Mouse (Mus musculus): ENCODE measurements around the gene Numbl. TPM values are rescaled to one million over a fixed set of nuclear protein-coding genes. Genes with fewer than 3 reads are reported as not detected.
A peak's percentile ranks its signal among the peaks of the same experiment; 100 is the strongest.
"Not testable (repeated sequence)": the region's sequence is repeated elsewhere in the genome, so short reads cannot be mapped to it uniquely, and the experiment has no call there.

Gene Numbl
- polyA plus RNA-seq, 1 experiment from 2014 or later: 25.3 TPM

DNA sequence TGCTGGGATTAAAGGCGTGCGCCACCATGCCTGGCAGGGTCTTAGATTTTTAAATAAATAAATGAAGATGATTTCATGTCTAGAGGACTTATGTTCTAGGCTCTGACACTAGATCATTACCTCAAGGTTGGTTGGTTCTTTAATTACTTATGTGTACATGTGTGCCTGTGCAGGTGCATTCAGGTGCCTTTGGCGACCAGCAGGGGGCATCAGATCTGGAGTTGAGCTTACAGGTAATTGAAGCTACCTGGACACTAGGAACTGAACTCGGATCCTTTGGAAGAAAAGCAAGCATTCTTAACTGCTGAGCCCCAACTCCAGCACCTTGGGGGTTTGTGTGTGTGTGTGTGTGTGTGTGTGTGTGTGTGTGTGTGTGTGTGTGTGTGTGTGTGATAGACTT lies 27.5 kb upstream of the Numbl start:
- H3K27ac ChIP-seq: no peak overlapping the region
- H3K27me3 ChIP-seq: no peaks in the 10 kb centered on the region
- no peak overlapping the region for H3K4me3 ChIP-seq (replicated peaks)
- H3K9me3 ChIP-seq: no peaks in the 10 kb centered on the region
- no peak for ATAC-seq (ENCODE audit: insufficient number of reproducible peaks, insufficient read depth, low FRiP score, low TSS enrichment, low read depth)
- 79% methylated on average over 4 of the region's 4 CpGs for WGBS
- no peaks in the 10 kb centered on the region for H3K36me3 ChIP-seq
- no peak overlapping the region for H3K4me2 ChIP-seq
- H3K9ac ChIP-seq (replicated peaks): no peak overlapping the region
- peaks cover 39% of the 10 kb centered on the region for H3K4me1 ChIP-seq (replicated peaks)

GRCm38 (mm10) chr7:27231693-27232331 lies 26.4 kb upstream of the Numbl start:
- Histone ChIP-seq H3K36me3 (no peaks in the 10 kb centered on the region), H3K27me3 (no peaks in the 10 kb centered on the region), H3K4me3 (replicated peaks) (no peak overlapping the region), H3K4me1 (replicated peaks) (peaks cover 29% of the 10 kb centered on the region), H3K27ac (0 out of 2 replicates have a peak overlapping the region, but pooled peaks have one; percentile 7), H3K9me3 (no peaks in the 10 kb centered on the region), H3K9ac (replicated peaks) (no peak overlapping the region), H3K4me2 (no peak overlapping the region)
- ATAC-seq (ENCODE audit: insufficient number of reproducible peaks, insufficient read depth, low FRiP score, low TSS enrichment, low read depth): no peak
- WGBS: 81% methylated on average over 7 of the region's 7 CpGs

DNA sequence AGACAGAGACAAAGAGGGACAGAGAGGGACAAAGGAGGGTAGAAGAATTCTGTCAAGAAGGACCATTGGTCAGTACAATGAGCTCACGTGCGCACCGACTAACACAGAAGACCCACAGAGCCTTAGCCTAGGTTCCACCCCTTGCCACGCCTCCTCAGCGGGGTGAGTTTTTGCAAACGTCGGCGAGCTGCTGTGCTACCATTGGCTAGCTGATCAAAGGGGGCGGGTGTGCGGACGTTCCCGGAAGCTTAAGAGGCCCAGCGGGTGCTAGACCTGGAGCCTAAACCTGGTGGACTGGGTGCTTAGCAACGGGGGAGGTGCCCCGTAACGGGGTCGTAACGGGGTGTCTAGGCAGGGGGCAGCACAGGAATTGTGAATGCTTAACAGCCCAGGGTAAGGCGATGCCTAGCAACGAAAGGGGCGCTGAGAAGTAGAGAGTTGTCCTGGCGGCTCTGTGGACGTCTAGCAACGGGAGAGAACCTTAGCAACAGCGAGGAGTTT lies 25.4 kb upstream of the Numbl start, which contains the start of gene Coq8b:
Coq8b (plus strand) TSS at position 243 of the 501 bp plus-strand sequence.
- peaks cover 19% of the 10 kb centered on the region for H3K4me1 ChIP-seq (replicated peaks)
- peak within 1 kb of the TSS; percentile 47 for H3K4me3 ChIP-seq (replicated peaks)
- under 1% methylated on average over 25 of the region's 25 CpGs for WGBS
- H3K9ac ChIP-seq (replicated peaks): peak within 1 kb of the TSS; percentile 63
- H3K27ac ChIP-seq: peak within 1 kb of the TSS; percentile 84
- peak; percentile 93 for ATAC-seq (ENCODE audit: insufficient number of reproducible peaks, insufficient read depth, low FRiP score, low TSS enrichment, low read depth)
- peak within 1 kb of the TSS; percentile 74 for H3K4me2 ChIP-seq
- H3K36me3 ChIP-seq: no peaks in the 10 kb centered on the region
- no peaks in the 10 kb centered on the region for H3K9me3 ChIP-seq
- H3K27me3 ChIP-seq: no peaks in the 10 kb centered on the region

DNA sequence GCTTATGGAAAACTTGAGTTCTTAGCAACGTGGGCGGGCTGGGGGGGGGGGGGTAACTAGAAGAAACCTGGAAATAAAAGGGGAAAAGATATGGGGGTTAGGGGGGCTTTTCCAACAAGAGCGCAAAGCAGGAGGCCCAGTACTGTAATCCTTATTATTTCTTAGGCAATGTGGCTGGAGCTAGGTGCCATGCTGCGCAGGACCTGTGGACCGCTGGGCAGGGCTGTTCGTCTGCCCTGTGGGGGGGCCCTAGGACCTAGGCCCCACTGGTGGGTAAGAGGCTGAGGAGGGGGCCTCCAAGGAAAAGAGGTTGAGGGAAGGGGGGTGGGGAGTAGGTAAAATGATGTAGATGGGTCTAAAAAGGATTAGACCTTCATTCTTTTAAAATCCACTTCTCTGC lies 24.9 kb upstream of the Numbl start:
- Histone ChIP-seq H3K4me3 (replicated peaks) (peak overlapping the region; percentile 47), H3K27me3 (no peaks in the 10 kb centered on the region), H3K9me3 (no peaks in the 10 kb centered on the region), H3K4me2 (peak overlapping the region; percentile 74), H3K4me1 (replicated peaks) (peaks cover 19% of the 10 kb centered on the region), H3K36me3 (no peaks in the 10 kb centered on the region), H3K9ac (replicated peaks) (peak overlapping the region; percentile 63), H3K27ac (peak overlapping the region; percentile 84)
- no peak for ATAC-seq (ENCODE audit: insufficient number of reproducible peaks, insufficient read depth, low FRiP score, low TSS enrichment, low read depth)
- 8% methylated on average over 6 of the region's 6 CpGs for WGBS

- Histone ChIP-seq H3K4me2 (no peak overlapping the region), H3K9me3 (no peaks in the 10 kb centered on the region), H3K27me3 (no peaks in the 10 kb centered on the region), H3K4me1 (replicated peaks) (peaks cover 14% of the 10 kb centered on the region), H3K9ac (replicated peaks) (no peak overlapping the region), H3K36me3 (peaks cover 11% of the 10 kb centered on the region), H3K4me3 (replicated peaks) (no peak overlapping the region), H3K27ac (no peak overlapping the region)
- 76% methylated on average over 2 of the region's 2 CpGs for WGBS
- ATAC-seq (ENCODE audit: insufficient number of reproducible peaks, insufficient read depth, low FRiP score, low TSS enrichment, low read depth): no peak
Observed at GRCm38 (mm10) chr7:27235726-27236125, 22.5 kb upstream of the Numbl start.

DNA sequence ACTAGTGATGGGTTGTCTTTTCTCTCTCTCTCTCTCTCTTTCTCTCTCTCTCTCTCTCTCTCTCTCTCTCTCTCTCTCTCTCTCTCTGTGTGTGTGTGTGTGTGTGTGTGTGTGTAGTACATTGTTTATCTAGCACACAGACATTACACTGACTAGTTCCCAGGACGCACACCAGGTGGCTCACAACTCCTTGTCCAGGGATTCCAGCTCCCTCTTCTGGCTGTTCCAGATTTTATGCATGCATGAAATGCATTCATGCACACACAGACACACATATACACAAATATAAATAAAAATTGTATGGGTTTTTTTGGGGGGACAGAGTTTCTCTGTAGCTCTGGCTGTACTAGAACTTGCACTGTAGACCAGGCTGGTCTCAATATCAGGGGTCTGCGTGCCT lies 20.7 kb upstream of the Numbl start:
- Histone ChIP-seq H3K36me3 (peaks cover 28% of the 10 kb centered on the region), H3K4me2 (no peak overlapping the region), H3K9me3 (no peaks in the 10 kb centered on the region), H3K27ac (no peak overlapping the region), H3K27me3 (no peaks in the 10 kb centered on the region), H3K4me3 (replicated peaks) (no peak overlapping the region), H3K9ac (replicated peaks) (no peak overlapping the region), H3K4me1 (replicated peaks) (peaks cover 12% of the 10 kb centered on the region)
- WGBS: 89% methylated on average over 2 of the region's 2 CpGs
- no peak for ATAC-seq (ENCODE audit: insufficient number of reproducible peaks, insufficient read depth, low FRiP score, low TSS enrichment, low read depth)

GRCm38 (mm10) chr7:27238568-27238967 lies 19.7 kb upstream of the Numbl start:
- Histone ChIP-seq H3K27ac (no peak overlapping the region), H3K4me1 (replicated peaks) (peaks cover 8% of the 10 kb centered on the region), H3K9ac (replicated peaks) (no peak overlapping the region), H3K4me2 (no peak overlapping the region), H3K4me3 (replicated peaks) (no peak overlapping the region), H3K36me3 (peaks cover 37% of the 10 kb centered on the region), H3K27me3 (no peaks in the 10 kb centered on the region), H3K9me3 (no peaks in the 10 kb centered on the region)
- ATAC-seq (ENCODE audit: insufficient number of reproducible peaks, insufficient read depth, low FRiP score, low TSS enrichment, low read depth): no peak
- WGBS: 91% methylated on average over 5 of the region's 5 CpGs

DNA sequence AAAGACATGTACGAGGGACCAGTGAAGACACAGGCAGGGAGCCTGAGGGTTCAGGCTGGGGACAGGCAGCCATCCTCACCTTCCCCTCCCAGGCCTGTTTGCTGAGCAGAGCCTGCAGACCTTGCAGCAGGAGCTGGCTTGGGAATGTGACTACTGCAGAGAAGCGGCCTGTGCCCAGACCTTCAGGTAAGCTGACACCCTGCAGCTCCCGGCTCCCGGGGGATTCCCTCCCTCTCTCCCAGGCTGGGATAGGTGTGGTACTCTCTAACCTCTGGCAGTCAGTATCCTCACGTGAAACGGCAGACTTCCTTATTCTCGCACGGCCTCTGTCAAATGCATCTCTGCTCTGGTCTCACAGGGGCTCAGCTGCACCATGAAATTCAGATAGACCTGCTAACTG lies 15.0 kb upstream of the Numbl start:
- peaks cover 61% of the 10 kb centered on the region for H3K36me3 ChIP-seq
- no peak overlapping the region for H3K4me3 ChIP-seq (replicated peaks)
- no peak overlapping the region for H3K27ac ChIP-seq
- H3K9ac ChIP-seq (replicated peaks): 0 out of 2 replicates have a peak overlapping the region, but pooled peaks have one; percentile 27
- 50% methylated on average over 8 of the region's 8 CpGs for WGBS
- no peaks in the 10 kb centered on the region for H3K27me3 ChIP-seq
- no peaks in the 10 kb centered on the region for H3K9me3 ChIP-seq
- H3K4me2 ChIP-seq: no peak overlapping the region
- ATAC-seq (ENCODE audit: insufficient number of reproducible peaks, insufficient read depth, low FRiP score, low TSS enrichment, low read depth): no peak
- no peaks in the 10 kb centered on the region for H3K4me1 ChIP-seq (replicated peaks)

GRCm38 (mm10) chr7:27244088-27244487 lies 14.1 kb upstream of the Numbl start:
- 82% methylated on average over 2 of the region's 2 CpGs for WGBS
- not testable (repeated sequence) for H3K27ac ChIP-seq; H3K4me2 ChIP-seq; H3K9ac ChIP-seq (replicated peaks); H3K4me3 ChIP-seq (replicated peaks); H3K27me3 ChIP-seq; H3K9me3 ChIP-seq; ATAC-seq (ENCODE audit: insufficient number of reproducible peaks, insufficient read depth, low FRiP score, low TSS enrichment, low read depth); H3K4me1 ChIP-seq (replicated peaks)
- H3K36me3 ChIP-seq: peaks cover 61% of the 10 kb centered on the region

- H3K4me3 ChIP-seq (replicated peaks): no peak overlapping the region
- no peaks in the 10 kb centered on the region for H3K27me3 ChIP-seq
- WGBS: 92% methylated on average over 2 of the region's 2 CpGs
- no peaks in the 10 kb centered on the region for H3K4me1 ChIP-seq (replicated peaks)
- H3K27ac ChIP-seq: no peak overlapping the region
- H3K9ac ChIP-seq (replicated peaks): no peak overlapping the region
- ATAC-seq (ENCODE audit: insufficient number of reproducible peaks, insufficient read depth, low FRiP score, low TSS enrichment, low read depth): no peak
- peaks cover 37% of the 10 kb centered on the region for H3K36me3 ChIP-seq
- no peak overlapping the region for H3K4me2 ChIP-seq
- H3K9me3 ChIP-seq: no peaks in the 10 kb centered on the region
Observed at GRCm38 (mm10) chr7:27249146-27249545, 9.1 kb upstream of the Numbl start.

DNA sequence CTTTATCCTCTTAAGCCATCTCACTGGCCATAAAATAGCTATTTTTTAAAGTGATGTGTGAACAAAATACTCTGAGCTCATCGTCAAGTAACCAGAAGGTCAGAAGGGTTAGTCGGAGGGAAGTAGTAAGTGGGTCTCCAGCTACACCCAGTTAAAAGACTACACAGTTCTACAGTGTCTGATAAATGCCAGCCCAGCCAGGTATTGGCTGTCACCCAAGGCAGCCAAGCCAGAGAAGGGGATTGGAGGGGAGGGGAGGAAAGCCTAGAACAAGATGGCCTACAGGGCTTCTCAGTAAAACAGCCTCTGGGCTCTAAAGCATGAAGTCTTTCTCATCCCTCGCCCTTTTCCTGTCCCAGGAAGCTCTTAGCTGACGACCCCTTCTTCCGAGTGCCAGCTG lies 8.3 kb upstream of the Numbl start:
- WGBS: 79% methylated on average over 5 of the region's 5 CpGs
- no peak overlapping the region for H3K4me3 ChIP-seq (replicated peaks)
- H3K36me3 ChIP-seq: peaks cover 40% of the 10 kb centered on the region

GRCm38 (mm10) chr7:27251946-27252345 lies 6.3 kb upstream of the Numbl start:
- Histone ChIP-seq H3K27me3 (no peaks in the 10 kb centered on the region), H3K4me2 (no peak overlapping the region), H3K9me3 (no peaks in the 10 kb centered on the region), H3K27ac (no peak overlapping the region), H3K4me1 (replicated peaks) (peaks cover 4% of the 10 kb centered on the region), H3K9ac (replicated peaks) (no peak overlapping the region), H3K4me3 (replicated peaks) (no peak overlapping the region), H3K36me3 (peaks cover 25% of the 10 kb centered on the region)
- ATAC-seq (ENCODE audit: insufficient number of reproducible peaks, insufficient read depth, low FRiP score, low TSS enrichment, low read depth): no peak
- 80% methylated on average over 6 of the region's 6 CpGs for WGBS

More for the DNA sequence above, 8.3 kb upstream of the Numbl start:
- Histone ChIP-seq H3K4me1 (replicated peaks) (no peaks in the 10 kb centered on the region), H3K4me2 (no peak overlapping the region), H3K27me3 (no peaks in the 10 kb centered on the region), H3K9me3 (no peaks in the 10 kb centered on the region), H3K9ac (replicated peaks) (no peak overlapping the region), H3K27ac (no peak overlapping the region)
- no peak for ATAC-seq (ENCODE audit: insufficient number of reproducible peaks, insufficient read depth, low FRiP score, low TSS enrichment, low read depth)

Data from limb, embryonic 12.5 days (tissue).